Mouse (Mus musculus): ENCODE results near the gene Rnaseh2a. TPM values are rescaled to one million over a fixed set of nuclear protein-coding genes. Genes with fewer than 3 reads are reported as not detected.
A peak's percentile ranks its signal among the peaks of the same experiment; 100 is the strongest.

Rnaseh2a gene
- total RNA-seq, 2 experiments from 2014 or later: 40.7 to 42.2 TPM

GRCm38 (mm10) chr8:84985684-84986378 lies 16.3 kb upstream of the Rnaseh2a start:
- intact Hi-C loops (cut with DNase I): loop anchor here (1.0 kb wide), 1 partner anchor 8 kb away; the partner anchor contains the start of gene Junb
- peak; percentile 96 to 98 for DNase-seq (ENCODE audit: low spot score in 2 of 2)

- DNase-seq (ENCODE audit: low spot score in 2 of 2): peak in 1 of 2 experiments; percentile 36
- intact Hi-C loops (cut with DNase I): no loop called here
Measured at GRCm38 (mm10) chr8:84985049-84985683, 15.6 kb upstream of the Rnaseh2a start.

- DNase-seq (ENCODE audit: low spot score in 2 of 2): no peak
- intact Hi-C loops (cut with DNase I): no loop called here
Measured at GRCm38 (mm10) chr8:84984294-84985048, 14.9 kb upstream of the Rnaseh2a start.

- intact Hi-C loops (cut with DNase I): no loop called here
- no peak for DNase-seq (ENCODE audit: low spot score in 2 of 2)
Measured at GRCm38 (mm10) chr8:84982499-84983011, 13.0 kb upstream of the Rnaseh2a start.

- intact Hi-C loops (cut with DNase I): no loop called here
- DNase-seq (ENCODE audit: low spot score in 2 of 2): peak in 1 of 2 experiments; percentile 19
Measured at GRCm38 (mm10) chr8:84981644-84982498, 12.3 kb upstream of the Rnaseh2a start.

- intact Hi-C loops (cut with DNase I): no loop called here
- peak; percentile 56 to 64 for DNase-seq (ENCODE audit: low spot score in 2 of 2)
Measured at GRCm38 (mm10) chr8:84980622-84981358, 11.2 kb upstream of the Rnaseh2a start.

- DNase-seq (ENCODE audit: low spot score in 2 of 2): peak; percentile 93 to 96
- intact Hi-C loops (cut with DNase I): loop anchor here (5.0 kb wide), 1 partner anchor 983 kb away; the partner anchor contains the start of gene Samd1
Measured at GRCm38 (mm10) chr8:84979599-84980421, 10.2 kb upstream of the Rnaseh2a start.

- peak; percentile 95 to 98 for DNase-seq (ENCODE audit: low spot score in 2 of 2)
- intact Hi-C loops (cut with DNase I): loop anchor here (1.0 to 5.0 kb wide), 2 partner anchors 8 to 981 kb away; partner anchors contain the start of gene Samd1
Measured at GRCm38 (mm10) chr8:84978248-84978940, 8.8 kb upstream of the Rnaseh2a start, which contains the start of gene Junb. Gene Junb (minus strand): TSS chr8:84978718.

- DNase-seq (ENCODE audit: low spot score in 2 of 2): peak; percentile 60 to 72
- intact Hi-C loops (cut with DNase I): loop anchor here (1.0 to 5.0 kb wide), 2 partner anchors 9 to 980 kb away; partner anchors contain the start of gene Samd1
Measured at GRCm38 (mm10) chr8:84977435-84978247, 8.1 kb upstream of the Rnaseh2a start.

GRCm38 (mm10) chr8:84976763-84977434 lies 7.3 kb upstream of the Rnaseh2a start:
- intact Hi-C loops (cut with DNase I): loop anchor here (1.0 to 5.0 kb wide), 2 partner anchors 13 to 980 kb away; partner anchors contain the start of genes Hook2 and Samd1
- no peak for DNase-seq (ENCODE audit: low spot score in 2 of 2)

- intact Hi-C loops (cut with DNase I): loop anchor here (1.0 to 5.0 kb wide), 2 partner anchors 14 to 979 kb away; partner anchors contain the start of genes Hook2 and Samd1
- peak; percentile 97 for DNase-seq (ENCODE audit: low spot score in 2 of 2)
Measured at GRCm38 (mm10) chr8:84976031-84976762, 6.6 kb upstream of the Rnaseh2a start.

GRCm38 (mm10) chr8:84975434-84975833 lies 5.9 kb upstream of the Rnaseh2a start:
- intact Hi-C loops (cut with DNase I): loop anchor here (2.0 to 5.0 kb wide), 2 partner anchors 49 to 978 kb away; partner anchors contain the start of genes Asna1 and Samd1
- DNase-seq (ENCODE audit: low spot score in 2 of 2): peak in 1 of 2 experiments; percentile 77

GRCm38 (mm10) chr8:84974543-84975142 lies 5.1 kb upstream of the Rnaseh2a start:
- intact Hi-C loops (cut with DNase I): loop anchor here (2.0 to 5.0 kb wide), 2 partner anchors 50 to 977 kb away; partner anchors contain the start of genes Asna1 and Samd1
- no peak for DNase-seq (ENCODE audit: low spot score in 2 of 2)

Data from left cerebral cortex, postnatal 25 days (tissue).